Mouse (Mus musculus): ENCODE results near the gene 1110008P14Rik.

- TF ChIP-seq POLR2A (IDR thresholded peaks at IDR 0.05; ENCODE audit: low read depth, low read length) (no peak), CTCF (IDR thresholded peaks at IDR 0.05; ENCODE audit: extremely low read depth, insufficient read length, insufficient replicate concordance, low read depth, low read length) (no peak)
Measured at GRCm38 (mm10) chr2:32339912-32340642, 41.7 kb downstream of the 1110008P14Rik start.
